Mouse (Mus musculus): ENCODE results near the gene Caskin1. TPM values are rescaled to one million over a fixed set of nuclear protein-coding genes. Genes with fewer than 3 reads are reported as not detected.

Gene Caskin1
- polyA plus RNA-seq, 1 experiment, result 0.52 TPM

GRCm38 (mm10) chr17:24485090-24485860 lies 3.1 kb upstream of the Caskin1 start:
- H3K27ac ChIP-seq (ENCODE audit: insufficient read depth, low read depth, low read length), result no peak overlapping the region
- no peaks in the 10 kb centered on the region for H3K36me3 ChIP-seq (ENCODE audit: control insufficient read depth, insufficient read depth, low read length)
- H3K27me3 ChIP-seq (replicated peaks; ENCODE audit: control insufficient read depth, insufficient read depth, low read length), result no peaks in the 10 kb centered on the region; the same call in 1 of the 2 replicates
- DNase-seq, result no peak
- TF ChIP-seq POLR2A (IDR thresholded peaks at IDR 0.05; ENCODE audit: low read depth, low read length) (no peak), CTCF (conservative IDR thresholded peaks at IDR 0.05; ENCODE audit: insufficient read depth, insufficient read length, low read depth, low read length) (no peak)
- no peaks in the 10 kb centered on the region for H3K4me1 ChIP-seq (ENCODE audit: control insufficient read depth, insufficient read depth, low read length)
- 60% methylated on average over 11 of the region's 11 CpGs for WGBS
- H3K4me3 ChIP-seq (ENCODE audit: insufficient read depth, low read depth, low read length), result no peak overlapping the region

GRCm38 (mm10) chr17:24488662-24489264 lies 362 bp downstream of the Caskin1 start:
- no peak for TF ChIP-seq POLR2A (IDR thresholded peaks at IDR 0.05; ENCODE audit: low read depth, low read length)
- TF ChIP-seq CTCF (conservative IDR thresholded peaks at IDR 0.05; ENCODE audit: insufficient read depth, insufficient read length, low read depth, low read length), result no peak

GRCm38 (mm10) chr17:24489265-24490030 lies 1.0 kb downstream of the Caskin1 start:
- DNase-seq, result no peak

More at GRCm38 (mm10) chr17:24488662-24489264, 362 bp downstream of the Caskin1 start:
- under 1% methylated on average over 73 of the region's 81 CpGs for WGBS
- no peak for DNase-seq
- H3K4me3 ChIP-seq (ENCODE audit: insufficient read depth, low read depth, low read length), result peak overlapping the region; percentile 53
- H3K27me3 ChIP-seq (replicated peaks; ENCODE audit: control insufficient read depth, insufficient read depth, low read length), result no peaks in the 10 kb centered on the region; the same call in 1 of the 2 replicates
- H3K27ac ChIP-seq (ENCODE audit: insufficient read depth, low read depth, low read length), result no peak overlapping the region
- no peaks in the 10 kb centered on the region for H3K4me1 ChIP-seq (ENCODE audit: control insufficient read depth, insufficient read depth, low read length)
- H3K36me3 ChIP-seq (ENCODE audit: control insufficient read depth, insufficient read depth, low read length), result no peaks in the 10 kb centered on the region

GRCm38 (mm10) chr17:24490399-24490798 lies 2.0 kb downstream of the Caskin1 start:
- Histone ChIP-seq H3K36me3 (ENCODE audit: control insufficient read depth, insufficient read depth, low read length) (no peaks in the 10 kb centered on the region), H3K4me1 (ENCODE audit: control insufficient read depth, insufficient read depth, low read length) (no peaks in the 10 kb centered on the region), H3K4me3 (ENCODE audit: insufficient read depth, low read depth, low read length) (no peak overlapping the region), H3K27me3 (replicated peaks; ENCODE audit: control insufficient read depth, insufficient read depth, low read length) (no peaks in the 10 kb centered on the region; the same call in 1 of the 2 replicates), H3K27ac (ENCODE audit: insufficient read depth, low read depth, low read length) (no peak overlapping the region)
- DNase-seq, result no peak
- TF ChIP-seq CTCF (conservative IDR thresholded peaks at IDR 0.05; ENCODE audit: insufficient read depth, insufficient read length, low read depth, low read length) (no peak), POLR2A (IDR thresholded peaks at IDR 0.05; ENCODE audit: low read depth, low read length) (no peak)
- WGBS, result 98% methylated on average over 4 of the region's 4 CpGs

More at GRCm38 (mm10) chr17:24489265-24490030, 1.0 kb downstream of the Caskin1 start:
- H3K27me3 ChIP-seq (replicated peaks; ENCODE audit: control insufficient read depth, insufficient read depth, low read length), result no peaks in the 10 kb centered on the region; the same call in 1 of the 2 replicates
- no peak overlapping the region for H3K27ac ChIP-seq (ENCODE audit: insufficient read depth, low read depth, low read length)
- WGBS, result 39% methylated on average over 19 of the region's 19 CpGs
- no peaks in the 10 kb centered on the region for H3K4me1 ChIP-seq (ENCODE audit: control insufficient read depth, insufficient read depth, low read length)
- H3K4me3 ChIP-seq (ENCODE audit: insufficient read depth, low read depth, low read length), result peak overlapping the region; percentile 53; the same call in 1 of the 2 replicates
- TF ChIP-seq POLR2A (IDR thresholded peaks at IDR 0.05; ENCODE audit: low read depth, low read length) (no peak), CTCF (conservative IDR thresholded peaks at IDR 0.05; ENCODE audit: insufficient read depth, insufficient read length, low read depth, low read length) (no peak)
- H3K36me3 ChIP-seq (ENCODE audit: control insufficient read depth, insufficient read depth, low read length), result no peaks in the 10 kb centered on the region

GRCm38 (mm10) chr17:24494627-24495335 lies 6.4 kb downstream of the Caskin1 start:
- H3K4me1 ChIP-seq (ENCODE audit: control insufficient read depth, insufficient read depth, low read length), result no peaks in the 10 kb centered on the region
- peak; percentile 45 for DNase-seq
- WGBS, result 48% methylated on average over 2 of the region's 2 CpGs
- TF ChIP-seq CTCF (conservative IDR thresholded peaks at IDR 0.05; ENCODE audit: insufficient read depth, insufficient read length, low read depth, low read length) (peak; percentile 57), POLR2A (IDR thresholded peaks at IDR 0.05; ENCODE audit: low read depth, low read length) (no peak)
- H3K36me3 ChIP-seq (ENCODE audit: control insufficient read depth, insufficient read depth, low read length), result no peaks in the 10 kb centered on the region
- no peaks in the 10 kb centered on the region for H3K27me3 ChIP-seq (replicated peaks; ENCODE audit: control insufficient read depth, insufficient read depth, low read length)
- H3K4me3 ChIP-seq (ENCODE audit: insufficient read depth, low read depth, low read length), result no peak overlapping the region
- no peak overlapping the region for H3K27ac ChIP-seq (ENCODE audit: insufficient read depth, low read depth, low read length)

- no peak for DNase-seq
- H3K4me3 ChIP-seq (ENCODE audit: insufficient read depth, low read depth, low read length), result no peak overlapping the region
- no peaks in the 10 kb centered on the region for H3K4me1 ChIP-seq (ENCODE audit: control insufficient read depth, insufficient read depth, low read length)
- no peaks in the 10 kb centered on the region for H3K36me3 ChIP-seq (ENCODE audit: control insufficient read depth, insufficient read depth, low read length)
- no peak overlapping the region for H3K27ac ChIP-seq (ENCODE audit: insufficient read depth, low read depth, low read length)
- 78% methylated on average over 3 of the region's 3 CpGs for WGBS
- H3K27me3 ChIP-seq (replicated peaks; ENCODE audit: control insufficient read depth, insufficient read depth, low read length), result no peaks in the 10 kb centered on the region
- no peak for TF ChIP-seq CTCF (conservative IDR thresholded peaks at IDR 0.05; ENCODE audit: insufficient read depth, insufficient read length, low read depth, low read length)
- TF ChIP-seq POLR2A (IDR thresholded peaks at IDR 0.05; ENCODE audit: low read depth, low read length), result no peak
Observed at GRCm38 (mm10) chr17:24495443-24495842, 7.0 kb downstream of the Caskin1 start.

All from kidney, adult 2 months (tissue).